Mouse (Mus musculus) ES-E14 (cell line): ENCODE data around the gene Slc38a1. TPM values are rescaled to one million over a fixed set of nuclear protein-coding genes. Genes with fewer than 3 reads are reported as not detected.

Experiments used
- DNase-seq: peaks from one replicate; pipeline ENCODE4 v3.0.0-alpha.2; 2013; ENCODE audit warnings: low read depth, low spot score
- H3K27ac ChIP-seq: 2 replicates; pipeline ENCODE4 v1.5.1; 2012; ENCODE audit warnings: low read depth, mild to moderate bottlenecking, low read length, moderate library complexity, mixed read lengths; ENCODE audit not compliant: poor library complexity, insufficient read depth, severe bottlenecking
- H3K36me3 ChIP-seq: 2 replicates; pipeline ENCODE4 v1.6.1; 2012; ENCODE audit warnings: mild to moderate bottlenecking, low read length, moderate library complexity, mixed read lengths; ENCODE audit not compliant: control insufficient read depth, poor library complexity, insufficient read depth, severe bottlenecking
- H3K4me1 ChIP-seq, 2 experiments: fragments of 150-350 bp in 1 of 2; sonication (generic) in 1 of 2; 2 replicates each; pipeline ENCODE4 v1.6.1; 2012; ENCODE audit warnings: low read length in 2 of 2, mild to moderate bottlenecking in 1 of 2, mixed read lengths in 1 of 2; ENCODE audit not compliant: control insufficient read depth in 2 of 2, insufficient read depth in 2 of 2, poor library complexity in 1 of 2
- H3K4me3 ChIP-seq, 2 experiments: fragments of 150-350 bp in 1 of 2; sonication (generic) in 1 of 2; 2 replicates each; pipeline ENCODE4 v1.5.1; 2012; ENCODE audit warnings: low read length in 2 of 2, low read depth in 1 of 2, mild to moderate bottlenecking in 1 of 2, mixed read lengths in 1 of 2; ENCODE audit not compliant: insufficient read depth in 1 of 2, poor library complexity in 1 of 2, severe bottlenecking in 1 of 2
- H3K9ac ChIP-seq: 2 replicates; pipeline ENCODE4 v1.6.1; 2012; ENCODE audit warnings: low read depth, mild to moderate bottlenecking, low read length, mixed read lengths; ENCODE audit not compliant: poor library complexity, insufficient read depth, severe bottlenecking
- H3K9me3 ChIP-seq: fragments of 150-350 bp; sonication (generic); 2 replicates; pipeline ENCODE4 v1.6.1; 2012; ENCODE audit warnings: low read depth, mild to moderate bottlenecking, low read length; ENCODE audit not compliant: control insufficient read depth, insufficient read depth
- CHD2 ChIP-seq: IDR thresholded peaks from 2 replicates; pipeline ENCODE4 v1.6.1; 2014; ENCODE audit warnings: mild to moderate bottlenecking, low read depth, low read length, inconsistent platforms
- HCFC1 ChIP-seq: IDR thresholded peaks from 2 replicates; pipeline ENCODE4 v1.6.1; 2012; ENCODE audit warnings: low read length, inconsistent platforms, borderline replicate concordance; ENCODE audit not compliant: insufficient read depth
- MAFK ChIP-seq: IDR thresholded peaks from 2 replicates; pipeline ENCODE4 v1.6.1; 2014; ENCODE audit warnings: mild to moderate bottlenecking, low read depth, low read length, inconsistent platforms; ENCODE audit not compliant: insufficient read depth
- ZC3H11A ChIP-seq: IDR thresholded peaks from 2 replicates; pipeline ENCODE4 v1.6.1; 2012; ENCODE audit warnings: low read depth, mild to moderate bottlenecking, inconsistent platforms, low read length, borderline replicate concordance
- ZNF384 ChIP-seq: IDR thresholded peaks from 2 replicates; pipeline ENCODE4 v1.6.1; 2012; ENCODE audit warnings: low read depth, low read length, inconsistent platforms
- in situ Hi-C, 2 experiments: fragments of 600-800 bp; cut with MboI; formaldehyde crosslinking; loops; one replicate each; pipeline ENCODE4 v1.15.1; 2025; ENCODE audit warnings: low sequenced_read_pairs in 2 of 2, inconsistent platforms in 1 of 2; ENCODE audit not compliant: unreplicated experiment in 2 of 2
- total RNA-seq: library from RNA; depleted of rRNA; stranded (reverse); fragments of 300-350 nt; gene quantifications from 2 replicates; pipeline ENCODE4 v1.2.3, GENCODE M21; 2012; rRNA removed

Slc38a1 gene
- total RNA-seq: 95.6 and 99.8 TPM in 2 replicates

DNA sequence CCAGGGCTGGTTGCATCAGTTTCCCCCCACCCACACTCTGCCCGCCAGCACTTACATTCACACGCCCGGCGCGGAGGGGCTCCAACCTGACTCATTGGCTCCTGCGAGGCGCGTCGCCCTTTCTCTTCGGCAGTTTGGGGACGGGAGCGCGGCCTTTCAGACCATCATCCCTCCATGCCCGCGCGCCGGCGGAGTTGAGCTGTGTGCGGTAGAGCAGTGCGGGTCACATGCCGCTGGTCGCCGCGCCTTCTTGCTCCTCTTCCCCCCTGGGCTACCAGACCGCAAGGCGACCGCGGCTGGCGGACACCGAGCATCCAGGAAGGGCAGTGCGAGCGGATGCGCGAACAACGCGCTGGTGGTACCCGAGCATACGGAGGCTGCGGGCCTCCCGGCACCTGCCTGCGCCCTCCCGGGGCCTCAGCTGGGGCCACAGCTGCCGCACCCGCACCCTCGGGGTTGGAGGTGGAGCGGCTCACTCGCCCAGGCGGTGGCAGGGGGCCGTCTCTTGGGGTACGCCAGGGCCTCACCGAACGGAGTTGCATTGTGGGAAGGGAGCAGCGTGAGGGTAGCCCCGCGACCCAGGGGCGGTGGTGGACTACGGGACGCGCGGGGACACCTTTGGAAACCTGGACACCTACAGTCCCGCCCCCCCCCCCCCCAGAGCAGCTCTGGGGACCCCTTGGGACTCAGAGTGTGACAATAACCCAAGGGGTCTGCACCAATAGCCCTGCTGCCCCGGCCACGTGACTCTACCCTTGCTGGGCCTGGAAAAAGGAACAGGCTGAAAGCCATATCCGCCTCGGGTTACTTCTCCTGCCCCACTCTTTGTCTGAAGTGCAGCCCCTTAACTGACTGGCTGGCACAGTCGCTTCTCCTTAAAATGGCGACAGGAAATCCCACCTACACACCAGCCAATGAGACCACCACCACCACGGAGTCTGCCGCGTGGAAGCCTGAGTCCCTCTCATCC is at the start of gene Slc38a1:
Slc38a1 (minus strand) TSS at position 478 of the 970 bp plus-strand sequence.
- no peak for TF ChIP-seq CHD2
- TF ChIP-seq MAFK: no peak
- TF ChIP-seq HCFC1: no peak
- TF ChIP-seq ZC3H11A: no peak
- no peak for TF ChIP-seq ZNF384
- Histone ChIP-seq H3K4me1 (peaks cover 7 to 13% of the 10 kb centered on the region in 2 experiments), H3K9me3 (no peaks in the 10 kb centered on the region), H3K36me3 (no peaks in the 10 kb centered on the region; the same call in 1 of the 2 replicates), H3K4me3 (peak within 1 kb of the TSS; percentile 79 to 95), H3K9ac (peak within 1 kb of the TSS; percentile 90), H3K27ac (peak within 1 kb of the TSS; percentile 83)
- DNase-seq: no peak
- in situ Hi-C loops: no loop called here

DNA sequence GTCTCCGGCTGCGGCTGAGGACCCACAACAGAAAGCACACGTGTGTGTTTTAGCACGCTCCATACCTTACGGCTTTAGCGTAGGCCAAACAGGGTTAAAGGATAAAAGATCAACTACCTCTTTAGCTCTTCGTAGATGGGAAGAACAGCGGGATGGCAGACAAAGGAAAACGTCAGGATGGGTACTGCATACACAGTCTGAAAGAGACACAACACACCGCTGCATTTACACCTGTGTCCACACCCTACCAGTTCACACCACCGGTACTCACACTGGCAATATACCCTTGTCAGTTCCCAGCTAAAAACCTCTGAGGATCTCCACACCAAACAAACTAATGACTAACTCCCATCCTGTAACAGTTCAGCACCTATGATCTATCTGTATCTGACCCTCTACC is 49.7 kb upstream of the Slc38a1 start:
- Histone ChIP-seq H3K4me3 (no peak overlapping the region), H3K4me1 (peaks cover 0 to 5% of the 10 kb centered on the region in 2 experiments; a peak in 3 of 4 replicates), H3K9ac (no peak overlapping the region), H3K9me3 (no peaks in the 10 kb centered on the region), H3K36me3 (peaks cover 87% of the 10 kb centered on the region), H3K27ac (no peak overlapping the region)
- TF ChIP-seq CHD2 (no peak), ZC3H11A (no peak), HCFC1 (no peak), ZNF384 (no peak), MAFK (no peak)
- DNase-seq: no peak
- in situ Hi-C loops: no loop called here

DNA sequence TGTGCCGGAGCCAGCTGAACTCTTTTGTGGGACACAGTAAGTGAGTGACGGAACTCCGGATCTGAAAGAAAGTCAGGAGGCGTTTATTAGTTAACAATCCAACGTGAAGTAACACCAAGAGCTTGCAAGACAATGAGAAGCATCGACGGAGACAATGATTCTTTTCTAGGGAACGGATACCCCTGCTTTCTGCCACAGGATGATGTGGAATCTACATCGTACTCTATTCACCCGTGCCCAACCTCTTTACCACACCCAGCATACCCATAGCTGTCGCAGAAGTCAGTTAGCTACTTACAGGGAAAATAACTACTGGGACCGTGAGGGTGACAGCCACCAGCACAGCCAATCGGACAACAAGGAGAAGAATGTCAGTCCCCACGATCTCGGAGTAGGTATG is 48.7 kb upstream of the Slc38a1 start:
- Histone ChIP-seq H3K36me3 (peaks cover 79% of the 10 kb centered on the region), H3K4me1 (peaks cover 0 to 5% of the 10 kb centered on the region in 2 experiments; a peak in 3 of 4 replicates), H3K9ac (no peak overlapping the region), H3K4me3 (no peak overlapping the region), H3K27ac (no peak overlapping the region), H3K9me3 (no peaks in the 10 kb centered on the region)
- no peak for DNase-seq
- in situ Hi-C loops: no loop called here
- TF ChIP-seq ZC3H11A: no peak
- TF ChIP-seq MAFK: no peak
- no peak for TF ChIP-seq CHD2
- TF ChIP-seq HCFC1: no peak
- TF ChIP-seq ZNF384: no peak

DNA sequence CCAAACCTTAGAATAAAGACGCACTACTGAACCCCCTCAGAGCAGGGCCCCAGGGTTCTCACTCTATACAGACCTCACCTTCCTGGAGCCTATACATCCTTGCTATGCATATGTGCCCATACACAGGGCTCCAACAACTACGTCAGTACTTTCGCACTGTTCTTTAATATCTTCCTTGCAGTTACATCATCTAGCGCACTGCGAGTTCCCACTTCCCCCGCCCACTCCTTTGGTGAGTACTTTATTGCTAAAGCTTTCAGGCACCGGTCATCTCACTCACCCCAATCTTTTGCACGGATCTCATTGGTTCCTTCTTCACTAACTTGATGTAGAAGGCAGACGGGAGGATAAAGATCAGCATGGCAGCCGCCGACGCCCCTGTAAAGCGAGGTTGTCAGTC is 48.1 kb upstream of the Slc38a1 start:
- no peak for DNase-seq
- Histone ChIP-seq H3K9ac (no peak overlapping the region), H3K27ac (no peak overlapping the region), H3K36me3 (peaks cover 74% of the 10 kb centered on the region), H3K4me3 (no peak overlapping the region), H3K9me3 (no peaks in the 10 kb centered on the region), H3K4me1 (peaks cover 0 to 5% of the 10 kb centered on the region in 2 experiments; a peak in 3 of 4 replicates)
- in situ Hi-C loops: no loop called here
- TF ChIP-seq MAFK: no peak
- no peak for TF ChIP-seq ZNF384
- TF ChIP-seq CHD2: no peak
- TF ChIP-seq ZC3H11A: no peak
- no peak for TF ChIP-seq HCFC1
